Mouse (Mus musculus): Measurements from ENCODE around the gene 1810062G17Rik. TPM values are rescaled to one million over a fixed set of nuclear protein-coding genes. Genes with fewer than 3 reads are reported as not detected.

Gene 1810062G17Rik
- polyA plus RNA-seq, 1 experiment from 2014 or later: 0.45 TPM

DNA sequence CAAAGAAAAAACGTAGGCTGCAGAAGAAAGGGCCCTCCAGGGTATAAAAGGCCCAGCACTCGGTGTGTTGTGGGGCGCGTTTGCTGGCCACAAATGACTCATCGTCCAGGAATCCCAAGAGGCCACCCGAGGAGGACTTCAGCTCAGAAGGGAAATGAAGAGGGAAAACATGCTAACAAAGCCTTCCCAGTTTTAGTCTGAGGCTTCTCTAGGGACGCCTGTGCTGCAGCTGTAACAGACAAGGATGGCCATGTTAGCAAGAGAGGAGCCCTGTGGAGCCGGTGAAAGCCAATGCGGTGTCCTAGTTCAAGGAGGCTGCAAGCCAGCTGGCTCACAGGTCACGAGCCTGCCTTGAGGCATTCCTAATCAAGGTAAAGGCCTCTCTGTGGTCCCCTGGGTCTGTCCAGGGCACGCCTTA, 6.0 kb downstream of the 1810062G17Rik start:
- Histone ChIP-seq H3K9ac (ENCODE audit: low read depth, low read length) (peak overlapping the region; percentile 24; the same call in 1 of the 2 replicates), H3K4me3 (ENCODE audit: low read depth, low read length) (no peak overlapping the region), H3K9me3 (ENCODE audit: control insufficient read depth, low read length) (no peaks in the 10 kb centered on the region), H3K27me3 (ENCODE audit: control insufficient read depth, insufficient read depth, low read length) (no peaks in the 10 kb centered on the region), H3K4me1 (replicated peaks; ENCODE audit: control insufficient read depth, insufficient read depth, low read length) (peaks cover 4% of the 10 kb centered on the region), H3K27ac (ENCODE audit: low read depth, low read length) (peak overlapping the region; percentile 58), H3K4me2 (replicated peaks; ENCODE audit: low read depth, low read length) (no peak overlapping the region; the same call in 1 of the 2 replicates), H3K36me3 (ENCODE audit: control insufficient read depth, insufficient read depth, low read length) (no peaks in the 10 kb centered on the region)
- WGBS: 10% methylated on average over 11 of the region's 11 CpGs
- peak; percentile 70 for DNase-seq (ENCODE audit: low spot score)
- ATAC-seq (ENCODE audit: low FRiP score): peak; percentile 83

DNA sequence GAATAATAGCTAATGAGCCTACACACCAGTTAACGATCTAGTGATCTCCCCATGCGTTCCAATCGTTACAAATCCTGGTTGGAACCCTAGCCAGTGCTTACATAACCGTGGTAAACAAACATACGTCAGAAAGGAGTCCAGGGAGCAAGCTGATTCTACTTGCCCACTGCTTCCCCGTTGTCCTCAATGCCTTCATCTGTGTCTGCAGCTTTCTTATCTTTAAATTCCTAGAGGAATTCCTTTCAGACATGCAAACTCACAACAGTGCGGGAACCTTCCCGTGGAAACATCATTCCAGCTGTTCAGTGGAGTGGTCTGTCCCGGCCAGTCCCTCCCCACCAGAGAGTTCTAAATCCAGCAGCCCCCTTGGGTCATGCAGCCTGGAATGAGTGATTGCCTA, 7.2 kb downstream of the 1810062G17Rik start:
- peaks cover 4% of the 10 kb centered on the region for H3K4me1 ChIP-seq (replicated peaks; ENCODE audit: control insufficient read depth, insufficient read depth, low read length)
- DNase-seq (ENCODE audit: low spot score) (no peak), ATAC-seq (ENCODE audit: low FRiP score) (no peak)
- H3K9me3 ChIP-seq (ENCODE audit: control insufficient read depth, low read length): no peaks in the 10 kb centered on the region
- no peak overlapping the region for H3K27ac ChIP-seq (ENCODE audit: low read depth, low read length)
- 50% methylated on average over 9 of the region's 9 CpGs for WGBS
- H3K4me2 ChIP-seq (replicated peaks; ENCODE audit: low read depth, low read length): no peak overlapping the region
- no peak overlapping the region for H3K4me3 ChIP-seq (ENCODE audit: low read depth, low read length)
- H3K9ac ChIP-seq (ENCODE audit: low read depth, low read length): no peak overlapping the region
- no peaks in the 10 kb centered on the region for H3K36me3 ChIP-seq (ENCODE audit: control insufficient read depth, insufficient read depth, low read length)
- no peaks in the 10 kb centered on the region for H3K27me3 ChIP-seq (ENCODE audit: control insufficient read depth, insufficient read depth, low read length)

DNA sequence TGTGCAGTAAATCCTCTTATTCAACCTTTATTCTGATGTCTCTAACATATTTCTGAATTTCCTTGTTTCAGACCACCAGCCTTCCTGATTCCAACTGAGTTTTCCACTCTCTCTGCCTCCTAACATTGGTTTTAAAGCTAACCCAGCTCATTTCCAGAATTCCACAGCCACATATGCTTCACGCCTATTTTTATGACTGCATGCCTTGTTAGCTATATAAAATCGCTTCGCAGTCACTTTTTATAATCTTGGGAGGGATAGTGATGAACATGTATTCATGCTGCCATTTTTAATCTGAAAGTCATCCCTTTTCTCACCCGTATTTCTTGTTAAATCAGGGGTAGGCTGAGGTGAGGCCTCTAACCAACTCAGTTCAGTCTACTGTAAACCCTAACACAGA, 8.6 kb downstream of the 1810062G17Rik start:
- no peaks in the 10 kb centered on the region for H3K9me3 ChIP-seq (ENCODE audit: control insufficient read depth, low read length)
- no peak overlapping the region for H3K4me2 ChIP-seq (replicated peaks; ENCODE audit: low read depth, low read length)
- ATAC-seq (ENCODE audit: low FRiP score): no peak
- peaks cover 4% of the 10 kb centered on the region for H3K4me1 ChIP-seq (replicated peaks; ENCODE audit: control insufficient read depth, insufficient read depth, low read length)
- H3K4me3 ChIP-seq (ENCODE audit: low read depth, low read length): no peak overlapping the region
- no peak overlapping the region for H3K27ac ChIP-seq (ENCODE audit: low read depth, low read length)
- WGBS: 93% methylated on average over 4 of the region's 4 CpGs
- H3K36me3 ChIP-seq (ENCODE audit: control insufficient read depth, insufficient read depth, low read length): no peaks in the 10 kb centered on the region
- no peaks in the 10 kb centered on the region for H3K27me3 ChIP-seq (ENCODE audit: control insufficient read depth, insufficient read depth, low read length)
- H3K9ac ChIP-seq (ENCODE audit: low read depth, low read length): no peak overlapping the region
- no peak for DNase-seq (ENCODE audit: low spot score)

DNA sequence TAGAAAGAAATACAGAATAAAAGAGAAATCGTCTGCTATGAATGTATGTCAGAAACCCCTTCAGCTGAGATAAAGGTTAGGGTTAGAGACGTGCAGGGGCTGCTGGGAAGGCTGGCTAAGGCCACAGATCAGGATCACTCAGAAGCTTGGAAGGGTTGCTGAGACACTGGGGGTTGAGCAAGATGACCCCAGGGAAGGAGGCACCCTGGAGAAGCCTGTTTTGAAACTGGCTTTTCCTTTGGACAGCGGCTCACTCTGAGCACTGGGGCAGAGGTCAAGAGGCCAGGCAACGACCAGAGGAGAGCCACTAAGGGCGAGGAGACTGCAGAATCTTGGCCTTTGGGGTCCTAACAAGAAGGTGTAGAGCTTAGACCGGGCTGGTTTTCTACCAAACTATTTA, 10.4 kb downstream of the 1810062G17Rik start:
- Histone ChIP-seq H3K27me3 (ENCODE audit: control insufficient read depth, insufficient read depth, low read length) (no peaks in the 10 kb centered on the region), H3K9ac (ENCODE audit: low read depth, low read length) (no peak overlapping the region), H3K27ac (ENCODE audit: low read depth, low read length) (no peak overlapping the region), H3K4me2 (replicated peaks; ENCODE audit: low read depth, low read length) (no peak overlapping the region), H3K9me3 (ENCODE audit: control insufficient read depth, low read length) (no peaks in the 10 kb centered on the region), H3K4me1 (replicated peaks; ENCODE audit: control insufficient read depth, insufficient read depth, low read length) (peaks cover 4% of the 10 kb centered on the region), H3K36me3 (ENCODE audit: control insufficient read depth, insufficient read depth, low read length) (no peaks in the 10 kb centered on the region), H3K4me3 (ENCODE audit: low read depth, low read length) (no peak overlapping the region)
- ATAC-seq (ENCODE audit: low FRiP score) (no peak), DNase-seq (ENCODE audit: low spot score) (no peak)
- 43% methylated on average over 6 of the region's 6 CpGs for WGBS

- H3K4me3 ChIP-seq (ENCODE audit: low read depth, low read length): no peak overlapping the region
- no peak overlapping the region for H3K4me2 ChIP-seq (replicated peaks; ENCODE audit: low read depth, low read length)
- H3K27me3 ChIP-seq (ENCODE audit: control insufficient read depth, insufficient read depth, low read length): no peaks in the 10 kb centered on the region
- H3K4me1 ChIP-seq (replicated peaks; ENCODE audit: control insufficient read depth, insufficient read depth, low read length): peaks cover 1% of the 10 kb centered on the region; the same call in 1 of the 2 replicates
- WGBS: 92% methylated on average over 6 of the region's 6 CpGs
- no peaks in the 10 kb centered on the region for H3K9me3 ChIP-seq (ENCODE audit: control insufficient read depth, low read length)
- no peaks in the 10 kb centered on the region for H3K36me3 ChIP-seq (ENCODE audit: control insufficient read depth, insufficient read depth, low read length)
- H3K9ac ChIP-seq (ENCODE audit: low read depth, low read length): no peak overlapping the region
- DNase-seq (ENCODE audit: low spot score) (no peak), ATAC-seq (ENCODE audit: low FRiP score) (no peak)
- H3K27ac ChIP-seq (ENCODE audit: low read depth, low read length): no peak overlapping the region
Observed at GRCm38 (mm10) chr3:36486881-36487280, 11.1 kb downstream of the 1810062G17Rik start.

- Histone ChIP-seq H3K4me2 (replicated peaks; ENCODE audit: low read depth, low read length) (no peak overlapping the region), H3K9me3 (ENCODE audit: control insufficient read depth, low read length) (no peaks in the 10 kb centered on the region), H3K27ac (ENCODE audit: low read depth, low read length) (no peak overlapping the region), H3K9ac (ENCODE audit: low read depth, low read length) (no peak overlapping the region), H3K27me3 (ENCODE audit: control insufficient read depth, insufficient read depth, low read length) (no peaks in the 10 kb centered on the region), H3K36me3 (ENCODE audit: control insufficient read depth, insufficient read depth, low read length) (no peaks in the 10 kb centered on the region), H3K4me3 (ENCODE audit: low read depth, low read length) (no peak overlapping the region), H3K4me1 (replicated peaks; ENCODE audit: control insufficient read depth, insufficient read depth, low read length) (no peaks in the 10 kb centered on the region)
- no peak for ATAC-seq (ENCODE audit: low FRiP score)
- no peak for DNase-seq (ENCODE audit: low spot score)
- 85% methylated on average over 1 of the region's 1 CpGs for WGBS
Observed at GRCm38 (mm10) chr3:36488367-36488766, 12.6 kb downstream of the 1810062G17Rik start.

GRCm38 (mm10) chr3:36488899-36489589, 13.3 kb downstream of the 1810062G17Rik start:
- Histone ChIP-seq H3K9me3 (ENCODE audit: control insufficient read depth, low read length) (no peaks in the 10 kb centered on the region), H3K27me3 (ENCODE audit: control insufficient read depth, insufficient read depth, low read length) (no peaks in the 10 kb centered on the region), H3K9ac (ENCODE audit: low read depth, low read length) (no peak overlapping the region), H3K4me3 (ENCODE audit: low read depth, low read length) (no peak overlapping the region), H3K4me1 (replicated peaks; ENCODE audit: control insufficient read depth, insufficient read depth, low read length) (no peaks in the 10 kb centered on the region), H3K27ac (ENCODE audit: low read depth, low read length) (no peak overlapping the region), H3K36me3 (ENCODE audit: control insufficient read depth, insufficient read depth, low read length) (no peaks in the 10 kb centered on the region), H3K4me2 (replicated peaks; ENCODE audit: low read depth, low read length) (no peak overlapping the region)
- DNase-seq (ENCODE audit: low spot score): no peak
- ATAC-seq (ENCODE audit: low FRiP score): no peak
- WGBS: 82% methylated on average over 6 of the region's 6 CpGs

DNA sequence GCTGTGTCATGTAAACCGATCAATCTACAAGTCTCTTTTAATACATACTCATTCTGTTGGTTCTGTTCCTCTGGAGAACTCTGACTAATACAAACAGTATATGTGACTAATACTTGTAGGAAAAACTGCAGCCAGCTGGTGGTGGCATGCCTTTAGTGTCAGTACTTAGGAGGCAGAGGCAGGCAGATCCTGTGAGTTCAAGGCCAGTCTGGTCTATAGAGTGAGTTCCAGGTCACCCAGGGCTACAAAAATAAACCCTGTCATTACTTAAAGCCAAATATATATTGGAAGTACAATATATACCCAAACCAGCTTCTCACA, 13.8 kb downstream of the 1810062G17Rik start:
- WGBS: 93% methylated on average over 1 of the region's 1 CpGs
- Histone ChIP-seq H3K4me1 (replicated peaks; ENCODE audit: control insufficient read depth, insufficient read depth, low read length) (no peaks in the 10 kb centered on the region), H3K36me3 (ENCODE audit: control insufficient read depth, insufficient read depth, low read length) (no peaks in the 10 kb centered on the region), H3K4me3 (ENCODE audit: low read depth, low read length) (no peak overlapping the region), H3K9ac (ENCODE audit: low read depth, low read length) (no peak overlapping the region), H3K4me2 (replicated peaks; ENCODE audit: low read depth, low read length) (no peak overlapping the region), H3K27me3 (ENCODE audit: control insufficient read depth, insufficient read depth, low read length) (no peaks in the 10 kb centered on the region), H3K27ac (ENCODE audit: low read depth, low read length) (no peak overlapping the region), H3K9me3 (ENCODE audit: control insufficient read depth, low read length) (no peaks in the 10 kb centered on the region)
- DNase-seq (ENCODE audit: low spot score) (no peak), ATAC-seq (ENCODE audit: low FRiP score) (no peak)

DNA sequence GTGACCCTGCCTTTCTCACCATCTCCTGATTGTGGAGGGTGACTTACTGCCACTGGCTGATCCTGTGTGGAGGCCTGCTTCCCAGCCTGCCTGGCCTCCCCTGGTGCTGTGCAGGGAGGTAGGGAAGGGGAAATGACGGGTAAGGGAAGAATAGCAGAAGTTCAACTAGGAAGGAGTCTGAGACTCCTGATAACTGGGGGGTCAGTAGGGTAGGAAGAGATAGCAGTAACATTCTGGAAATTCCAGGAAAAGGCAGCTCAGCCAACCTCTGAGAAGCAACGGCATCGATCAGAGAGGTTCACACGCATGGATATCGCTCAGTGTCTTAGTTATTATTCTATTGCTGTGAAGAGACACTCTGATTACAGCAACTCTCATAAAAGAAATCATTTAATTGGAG, 15.8 kb downstream of the 1810062G17Rik start:
- no peaks in the 10 kb centered on the region for H3K9me3 ChIP-seq (ENCODE audit: control insufficient read depth, low read length)
- DNase-seq (ENCODE audit: low spot score) (no peak), ATAC-seq (ENCODE audit: low FRiP score) (no peak)
- H3K4me1 ChIP-seq (replicated peaks; ENCODE audit: control insufficient read depth, insufficient read depth, low read length): no peaks in the 10 kb centered on the region
- H3K4me2 ChIP-seq (replicated peaks; ENCODE audit: low read depth, low read length): no peak overlapping the region
- H3K27ac ChIP-seq (ENCODE audit: low read depth, low read length): no peak overlapping the region
- no peaks in the 10 kb centered on the region for H3K27me3 ChIP-seq (ENCODE audit: control insufficient read depth, insufficient read depth, low read length)
- H3K36me3 ChIP-seq (ENCODE audit: control insufficient read depth, insufficient read depth, low read length): no peaks in the 10 kb centered on the region
- no peak overlapping the region for H3K4me3 ChIP-seq (ENCODE audit: low read depth, low read length)
- 94% methylated on average over 5 of the region's 5 CpGs for WGBS
- no peak overlapping the region for H3K9ac ChIP-seq (ENCODE audit: low read depth, low read length)
